Mouse (Mus musculus): ENCODE data around the gene Tbc1d22a. TPM values are rescaled to one million over a fixed set of nuclear protein-coding genes. Genes with fewer than 3 reads are reported as not detected.

The Tbc1d22a gene
- polyA plus RNA-seq, 1 experiment, result not detected

- Histone ChIP-seq H3K4me3 (ENCODE audit: insufficient read depth, low read depth, low read length) (no peak overlapping the region), H3K4me1 (ENCODE audit: control insufficient read depth, insufficient read depth, low read length) (peaks cover 44% of the 10 kb centered on the region), H3K27ac (ENCODE audit: insufficient read depth, low read depth, low read length) (no peak overlapping the region)
- 25% methylated on average over 4 of the region's 4 CpGs for WGBS
- TF ChIP-seq CTCF (IDR thresholded peaks at IDR 0.05; ENCODE audit: insufficient read depth, low read depth, low read length), result no peak
- no peak for TF ChIP-seq POLR2A (IDR thresholded peaks at IDR 0.05; ENCODE audit: insufficient read depth, low read depth, low read length)
These were observed 42.5 kb downstream of the Tbc1d22a start for GRCm38 (mm10) chr15:86256728-86257179.

DNA sequence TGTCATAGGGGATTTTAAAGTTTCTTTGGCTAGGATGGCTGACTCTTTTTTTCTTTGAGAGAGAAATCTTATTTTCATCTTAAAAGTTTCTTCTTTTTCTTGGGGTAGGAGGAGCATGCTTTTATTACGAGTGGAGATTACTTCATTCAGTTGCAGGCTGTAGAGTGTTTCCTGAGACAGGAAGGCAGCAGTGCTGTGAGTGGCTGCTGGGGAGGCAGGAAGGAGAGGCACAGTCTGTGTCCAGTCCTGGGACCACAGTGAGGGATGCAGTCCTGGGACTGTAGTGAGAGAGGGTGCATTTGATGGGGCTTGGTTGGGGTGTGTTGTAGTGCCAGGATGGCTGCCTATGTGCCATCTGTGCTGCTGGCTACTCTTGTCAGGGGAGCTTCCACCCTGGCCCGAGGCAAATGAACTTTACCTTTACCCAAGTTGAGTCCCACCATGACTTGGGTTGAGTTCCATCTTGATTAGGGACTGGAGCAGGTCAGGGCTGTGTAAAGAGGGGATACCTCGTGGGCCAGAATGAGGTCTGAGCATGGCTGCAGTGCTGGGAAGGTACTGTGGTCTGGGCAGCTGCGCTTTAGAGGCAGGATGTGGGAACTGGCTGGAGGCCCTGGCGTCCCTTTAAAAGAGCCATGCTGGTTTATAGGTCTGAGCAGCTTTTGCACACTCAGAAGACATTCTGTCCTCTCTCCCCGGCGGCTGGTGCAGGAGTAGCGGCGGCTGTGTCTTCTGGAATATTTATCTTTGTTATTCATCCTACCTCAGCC lies 43.8 kb downstream of the Tbc1d22a start:
- peaks cover 38% of the 10 kb centered on the region for H3K4me1 ChIP-seq (ENCODE audit: control insufficient read depth, insufficient read depth, low read length)
- no peak overlapping the region for H3K27ac ChIP-seq (ENCODE audit: insufficient read depth, low read depth, low read length)
- H3K4me3 ChIP-seq (ENCODE audit: insufficient read depth, low read depth, low read length), result no peak overlapping the region
- 87% methylated on average over 9 of the region's 9 CpGs for WGBS
- no peak for TF ChIP-seq POLR2A (IDR thresholded peaks at IDR 0.05; ENCODE audit: insufficient read depth, low read depth, low read length)
- no peak for TF ChIP-seq CTCF (IDR thresholded peaks at IDR 0.05; ENCODE audit: insufficient read depth, low read depth, low read length)

GRCm38 (mm10) chr15:86259233-86259632 lies 45.0 kb downstream of the Tbc1d22a start:
- peaks cover 35% of the 10 kb centered on the region for H3K4me1 ChIP-seq (ENCODE audit: control insufficient read depth, insufficient read depth, low read length)
- TF ChIP-seq CTCF (IDR thresholded peaks at IDR 0.05; ENCODE audit: insufficient read depth, low read depth, low read length), result no peak
- no peak for TF ChIP-seq POLR2A (IDR thresholded peaks at IDR 0.05; ENCODE audit: insufficient read depth, low read depth, low read length)
- WGBS, result 73% methylated on average over 4 of the region's 4 CpGs
- H3K4me3 ChIP-seq (ENCODE audit: insufficient read depth, low read depth, low read length), result no peak overlapping the region
- no peak overlapping the region for H3K27ac ChIP-seq (ENCODE audit: insufficient read depth, low read depth, low read length)

DNA sequence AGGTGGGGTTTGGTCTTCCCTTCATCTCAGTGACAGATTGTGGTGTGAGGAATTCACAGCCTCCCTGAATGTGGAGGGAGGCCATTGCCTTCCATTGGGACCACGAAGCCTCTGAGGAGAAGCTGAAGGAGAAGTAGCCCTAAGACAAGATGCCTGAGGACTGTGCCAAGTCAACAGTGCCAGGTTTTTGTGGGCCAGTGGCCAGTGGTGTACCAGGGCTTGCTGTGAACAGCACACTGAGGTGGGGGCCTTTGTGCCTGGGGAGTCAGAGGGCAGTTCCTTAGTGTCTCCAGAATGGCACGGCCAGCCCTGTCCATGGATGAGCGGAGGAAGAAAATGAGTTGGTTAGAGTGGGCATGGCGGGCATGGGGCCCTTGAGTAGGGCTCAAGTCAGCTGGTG lies 45.9 kb downstream of the Tbc1d22a start:
- TF ChIP-seq POLR2A (IDR thresholded peaks at IDR 0.05; ENCODE audit: insufficient read depth, low read depth, low read length) (no peak), CTCF (IDR thresholded peaks at IDR 0.05; ENCODE audit: insufficient read depth, low read depth, low read length) (no peak)
- 86% methylated on average over 4 of the region's 4 CpGs for WGBS

DNA sequence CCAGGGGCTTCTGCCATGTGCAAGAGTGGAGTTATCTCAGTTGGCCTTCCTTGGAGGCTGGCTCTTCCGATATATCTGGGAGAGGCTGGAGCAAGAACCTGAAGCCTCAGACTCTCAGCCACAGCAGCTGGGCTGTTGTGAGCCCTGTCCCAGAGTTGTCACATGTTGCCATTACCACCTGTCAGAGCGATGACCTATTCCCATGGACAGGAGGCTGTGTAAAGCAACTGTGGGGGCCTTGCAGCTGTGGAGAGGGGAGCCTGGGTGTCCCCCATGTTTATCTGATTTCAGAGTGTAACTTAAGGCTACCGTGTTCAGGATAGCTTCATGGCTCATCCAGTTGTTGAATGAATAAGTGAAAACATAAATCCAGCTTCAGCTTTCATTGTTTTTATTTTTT lies 50.1 kb downstream of the Tbc1d22a start:
- WGBS, result 87% methylated on average over 3 of the region's 3 CpGs
- H3K4me3 ChIP-seq (ENCODE audit: insufficient read depth, low read depth, low read length), result no peak overlapping the region
- peaks cover 25% of the 10 kb centered on the region for H3K4me1 ChIP-seq (ENCODE audit: control insufficient read depth, insufficient read depth, low read length)
- TF ChIP-seq CTCF (IDR thresholded peaks at IDR 0.05; ENCODE audit: insufficient read depth, low read depth, low read length), result no peak
- TF ChIP-seq POLR2A (IDR thresholded peaks at IDR 0.05; ENCODE audit: insufficient read depth, low read depth, low read length), result no peak
- no peak overlapping the region for H3K27ac ChIP-seq (ENCODE audit: insufficient read depth, low read depth, low read length)

More for the DNA sequence above, 45.9 kb downstream of the Tbc1d22a start:
- Histone ChIP-seq H3K4me1 (ENCODE audit: control insufficient read depth, insufficient read depth, low read length) (peaks cover 32% of the 10 kb centered on the region), H3K4me3 (ENCODE audit: insufficient read depth, low read depth, low read length) (no peak overlapping the region), H3K27ac (ENCODE audit: insufficient read depth, low read depth, low read length) (no peak overlapping the region)

- no peak for TF ChIP-seq POLR2A (IDR thresholded peaks at IDR 0.05; ENCODE audit: insufficient read depth, low read depth, low read length)
- TF ChIP-seq CTCF (IDR thresholded peaks at IDR 0.05; ENCODE audit: insufficient read depth, low read depth, low read length), result no peak
- WGBS, result 74% methylated on average over 7 of the region's 7 CpGs
- no peak overlapping the region for H3K27ac ChIP-seq (ENCODE audit: insufficient read depth, low read depth, low read length)
These were observed 50.5 kb downstream of the Tbc1d22a start for GRCm38 (mm10) chr15:86264803-86265202.

DNA sequence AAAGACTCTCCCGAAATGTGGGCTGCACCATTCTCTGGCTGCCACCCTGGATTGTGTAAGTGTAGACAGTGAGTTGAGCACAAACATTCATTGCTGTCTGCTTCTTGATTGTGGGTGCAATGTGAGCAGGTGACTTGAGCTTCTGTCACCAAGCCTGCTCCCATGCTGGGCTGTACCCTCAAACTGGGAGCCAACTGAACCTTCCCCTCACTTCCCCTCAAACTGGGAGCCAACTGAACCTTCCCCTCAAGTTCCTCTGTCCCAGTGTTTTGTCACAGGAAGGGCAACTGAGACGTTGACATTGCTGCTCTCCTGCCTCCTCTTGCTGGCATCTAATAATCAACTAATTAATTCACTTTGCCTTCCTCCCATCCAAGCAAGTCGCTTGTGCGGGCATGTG lies 52.7 kb downstream of the Tbc1d22a start:
- no peak overlapping the region for H3K27ac ChIP-seq (ENCODE audit: insufficient read depth, low read depth, low read length)
- peaks cover 14% of the 10 kb centered on the region for H3K4me1 ChIP-seq (ENCODE audit: control insufficient read depth, insufficient read depth, low read length)
- H3K4me3 ChIP-seq (ENCODE audit: insufficient read depth, low read depth, low read length), result no peak overlapping the region
- 73% methylated on average over 4 of the region's 4 CpGs for WGBS
- no peak for TF ChIP-seq CTCF (IDR thresholded peaks at IDR 0.05; ENCODE audit: insufficient read depth, low read depth, low read length)

More at GRCm38 (mm10) chr15:86264803-86265202, 50.5 kb downstream of the Tbc1d22a start:
- Histone ChIP-seq H3K4me1 (ENCODE audit: control insufficient read depth, insufficient read depth, low read length) (peaks cover 25% of the 10 kb centered on the region), H3K4me3 (ENCODE audit: insufficient read depth, low read depth, low read length) (no peak overlapping the region)

DNA sequence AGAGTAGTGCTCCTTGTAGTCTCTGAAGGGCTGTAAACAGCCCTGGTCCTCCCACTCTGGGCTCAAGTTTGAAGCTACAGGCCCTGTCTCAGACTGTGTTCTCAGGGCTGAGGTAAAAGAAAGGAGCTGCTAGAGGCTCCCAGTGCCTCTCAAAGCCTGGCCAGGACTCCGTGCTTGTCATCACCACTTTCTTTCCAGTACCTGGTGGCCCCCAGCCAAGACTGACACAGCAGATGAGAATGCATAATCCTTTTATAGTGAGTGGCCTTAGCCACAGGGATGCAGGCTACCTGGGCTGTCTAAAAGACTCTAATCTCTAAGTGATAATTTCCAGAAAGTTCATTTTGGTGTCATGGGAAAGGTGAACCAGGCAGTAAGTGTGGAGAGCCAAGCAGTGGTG lies 54.3 kb downstream of the Tbc1d22a start:
- no peak overlapping the region for H3K27ac ChIP-seq (ENCODE audit: insufficient read depth, low read depth, low read length)
- no peak for TF ChIP-seq CTCF (IDR thresholded peaks at IDR 0.05; ENCODE audit: insufficient read depth, low read depth, low read length)

DNA sequence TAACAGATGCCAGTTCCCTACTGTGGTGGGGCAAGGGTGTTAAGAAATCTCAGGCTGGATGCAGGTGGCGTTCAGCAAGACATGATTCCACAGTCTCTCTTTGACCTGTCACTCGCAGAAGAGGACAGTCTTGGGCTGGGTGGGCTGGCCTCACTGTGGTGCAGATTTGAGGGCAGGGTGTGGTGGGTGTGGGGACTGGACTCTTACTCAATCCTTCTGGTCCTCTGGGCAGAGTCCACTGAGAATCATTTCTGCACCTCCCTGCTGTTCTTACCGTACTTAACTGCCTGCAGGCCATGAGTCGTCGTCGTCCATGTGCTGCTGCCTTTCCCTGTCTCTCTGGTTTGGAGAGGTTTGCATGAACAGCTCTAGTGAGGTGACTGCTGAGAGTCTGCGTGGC lies 61.5 kb downstream of the Tbc1d22a start:
- Histone ChIP-seq H3K4me3 (ENCODE audit: insufficient read depth, low read depth, low read length) (no peak overlapping the region), H3K4me1 (ENCODE audit: control insufficient read depth, insufficient read depth, low read length) (peaks cover 36% of the 10 kb centered on the region), H3K27ac (ENCODE audit: insufficient read depth, low read depth, low read length) (no peak overlapping the region)
- no peak for TF ChIP-seq POLR2A (IDR thresholded peaks at IDR 0.05; ENCODE audit: insufficient read depth, low read depth, low read length)
- no peak for TF ChIP-seq CTCF (IDR thresholded peaks at IDR 0.05; ENCODE audit: insufficient read depth, low read depth, low read length)
- 94% methylated on average over 7 of the region's 7 CpGs for WGBS

More for the DNA sequence above, 54.3 kb downstream of the Tbc1d22a start:
- peaks cover 12% of the 10 kb centered on the region; the same call in 1 of the 2 replicates for H3K4me1 ChIP-seq (ENCODE audit: control insufficient read depth, insufficient read depth, low read length)
- 100% methylated on average over 1 of the region's 1 CpGs for WGBS
- no peak overlapping the region for H3K4me3 ChIP-seq (ENCODE audit: insufficient read depth, low read depth, low read length)

Measured in olfactory bulb, adult 2 months (tissue).